Mouse (Mus musculus): Measurements from ENCODE around the gene Herpud1.
"Not testable (repeated sequence)": the region's sequence is repeated elsewhere in the genome, so short reads cannot be mapped to it uniquely, and the experiment has no call there.

The Herpud1 gene

DNA sequence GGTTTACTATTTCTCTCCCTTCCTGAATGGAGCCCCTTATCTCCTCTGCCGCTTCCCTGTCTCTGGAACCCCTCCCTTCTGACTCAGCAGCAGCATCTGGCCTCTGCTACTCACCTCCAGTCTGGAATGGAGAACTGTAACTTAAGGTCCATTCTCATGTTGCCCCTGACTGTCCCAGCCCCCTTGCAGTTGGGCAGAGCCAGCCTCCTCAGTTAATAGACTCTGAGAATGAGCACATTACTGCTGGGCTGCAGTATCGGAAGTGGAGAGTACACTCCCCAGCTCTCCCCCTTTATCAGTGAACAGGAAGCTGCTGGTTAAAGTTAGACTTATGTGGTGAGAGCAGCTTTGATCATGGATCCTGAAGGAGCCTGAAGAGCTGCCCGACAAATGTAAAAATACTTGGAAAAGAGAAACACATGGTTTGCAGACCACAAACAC, 10.7 kb upstream of the Herpud1 start:
- DNase-seq (ENCODE audit: low spot score): no peak

DNA sequence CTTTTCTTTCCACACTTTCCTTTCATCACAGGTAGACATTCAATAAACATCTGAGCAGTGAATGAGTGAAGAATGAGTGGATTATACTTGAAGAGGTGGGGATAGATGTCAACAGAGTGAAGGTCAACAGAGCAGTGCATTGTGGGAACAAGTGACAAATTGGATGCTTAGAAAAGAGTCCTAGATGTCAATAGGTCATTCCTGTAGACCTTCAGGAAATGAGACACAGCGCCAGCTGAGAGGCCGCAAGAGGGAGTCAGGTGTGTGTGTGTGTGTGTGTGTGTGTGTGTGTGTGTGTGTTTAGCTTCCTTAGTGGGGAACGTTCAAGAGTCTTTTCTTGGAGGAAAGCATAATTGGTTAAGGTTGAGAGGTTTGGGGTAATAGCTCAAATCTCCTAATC, 10.1 kb upstream of the Herpud1 start:
- DNase-seq (ENCODE audit: low spot score): no peak

DNA sequence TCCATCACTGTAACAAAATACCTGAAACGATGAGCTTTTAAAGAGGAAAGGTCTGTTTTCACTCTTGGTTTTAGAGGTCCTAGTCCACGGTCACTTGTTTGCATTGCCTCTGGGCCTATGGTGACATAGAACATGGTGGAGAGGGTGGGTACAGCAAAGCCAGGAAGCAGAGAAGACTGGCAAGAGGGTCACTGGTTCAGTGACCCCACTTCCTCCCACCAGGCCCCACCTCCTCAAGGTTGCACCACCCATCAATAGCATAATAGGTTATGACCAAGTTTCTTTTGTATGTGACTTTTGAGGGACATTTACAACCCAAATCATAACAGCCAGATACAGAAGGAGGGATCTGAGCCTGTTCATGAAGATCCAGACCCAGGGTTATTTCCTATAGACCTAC, 9.7 kb upstream of the Herpud1 start:
- DNase-seq (ENCODE audit: low spot score): no peak

DNA sequence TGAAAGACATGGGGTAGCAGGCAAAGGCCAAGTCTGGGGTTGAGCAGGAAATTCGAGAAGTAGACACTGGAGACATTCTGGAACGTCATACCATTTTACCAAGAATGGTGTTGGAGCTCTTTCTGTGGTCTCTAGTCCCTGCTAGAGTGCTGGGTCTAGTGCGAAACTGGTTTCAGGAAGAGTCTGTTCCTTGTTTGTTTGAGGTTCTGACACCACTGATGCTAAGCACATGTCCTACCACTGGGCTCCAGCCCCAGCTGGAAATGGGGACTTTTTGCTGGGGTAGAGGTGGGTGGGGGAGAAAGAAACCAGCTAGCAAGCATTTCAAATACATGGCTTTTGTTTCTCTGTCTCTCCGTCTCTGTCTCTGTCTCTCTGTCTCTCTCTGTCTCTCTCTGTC, 9.2 kb upstream of the Herpud1 start:
- peak; percentile 34 for DNase-seq (ENCODE audit: low spot score)

DNA sequence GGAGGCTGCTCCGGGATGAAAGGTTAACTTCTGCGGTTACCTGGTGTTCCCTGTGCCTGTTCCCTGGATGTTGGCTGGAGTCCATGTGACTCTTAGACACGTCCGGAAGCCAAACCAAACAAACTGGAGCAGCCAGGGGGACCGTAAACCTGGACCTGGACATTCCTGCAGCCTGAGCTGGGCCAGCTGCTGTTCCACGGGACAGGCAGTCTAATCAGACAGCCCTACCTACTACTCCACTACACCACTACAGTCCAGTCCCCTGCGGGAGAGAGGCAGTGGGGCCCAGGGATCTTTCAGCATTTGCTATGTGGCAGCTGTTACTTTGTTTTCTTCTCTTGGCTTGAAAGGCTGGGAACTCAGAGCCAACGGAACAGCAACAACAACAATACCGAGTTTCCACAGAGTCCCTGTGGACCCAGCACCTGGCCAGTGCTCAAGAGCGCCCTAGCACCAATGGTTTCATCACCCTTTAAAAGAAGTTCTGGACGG, 8.5 kb upstream of the Herpud1 start:
- DNase-seq (ENCODE audit: low spot score): no peak

DNA sequence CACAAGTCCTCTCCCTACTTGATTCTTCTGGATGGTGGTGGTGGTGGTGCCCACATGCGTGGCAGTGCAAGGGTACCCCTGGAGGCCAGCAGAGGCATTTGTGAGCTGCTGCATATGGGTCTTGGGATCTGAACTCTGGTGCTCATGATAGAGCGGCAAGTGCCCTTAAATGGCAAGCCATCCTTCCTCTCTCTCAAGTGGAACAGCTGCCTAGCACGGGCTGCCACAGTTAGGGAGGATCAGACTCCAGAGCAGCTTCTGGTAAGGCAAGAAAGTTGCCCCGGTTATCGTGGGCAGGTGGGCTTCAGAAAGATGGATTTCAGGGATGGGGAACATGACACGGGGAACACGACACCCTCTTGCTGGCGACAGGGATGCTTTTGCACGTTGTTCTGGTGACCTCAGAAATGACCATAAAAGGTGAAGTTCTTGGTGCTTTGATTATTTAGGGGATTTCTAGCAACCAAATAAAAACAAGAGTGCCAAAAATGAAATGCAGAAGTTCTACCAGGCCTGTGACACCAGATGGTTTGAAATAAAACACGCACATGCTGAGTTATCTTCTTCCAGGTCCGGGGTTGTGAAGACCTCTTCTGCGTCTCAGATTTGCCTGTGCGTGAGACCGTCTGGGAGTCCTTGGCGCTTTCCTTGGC, 7.3 kb upstream of the Herpud1 start:
- DNase-seq (ENCODE audit: low spot score): no peak

DNA sequence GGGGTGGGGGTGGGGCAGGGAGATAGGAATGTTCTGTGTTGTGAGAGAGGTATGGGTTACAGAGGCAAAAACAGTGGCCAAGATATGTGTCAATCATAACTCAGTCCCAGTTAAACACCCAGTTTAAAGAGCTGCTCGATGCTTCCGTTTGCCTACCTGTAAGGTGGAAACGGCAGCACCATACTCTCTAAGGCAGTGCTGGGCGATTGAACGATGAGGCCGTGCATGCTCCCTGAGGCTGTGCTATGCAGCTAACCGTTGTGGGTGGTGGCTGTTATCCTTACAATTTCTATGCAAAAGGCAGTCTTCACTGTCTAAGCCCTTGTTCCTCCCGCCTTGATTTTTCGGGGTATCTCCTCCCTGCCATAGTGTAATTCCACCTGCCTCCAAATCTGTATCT, 6.6 kb upstream of the Herpud1 start:
- no peak for DNase-seq (ENCODE audit: low spot score)

DNA sequence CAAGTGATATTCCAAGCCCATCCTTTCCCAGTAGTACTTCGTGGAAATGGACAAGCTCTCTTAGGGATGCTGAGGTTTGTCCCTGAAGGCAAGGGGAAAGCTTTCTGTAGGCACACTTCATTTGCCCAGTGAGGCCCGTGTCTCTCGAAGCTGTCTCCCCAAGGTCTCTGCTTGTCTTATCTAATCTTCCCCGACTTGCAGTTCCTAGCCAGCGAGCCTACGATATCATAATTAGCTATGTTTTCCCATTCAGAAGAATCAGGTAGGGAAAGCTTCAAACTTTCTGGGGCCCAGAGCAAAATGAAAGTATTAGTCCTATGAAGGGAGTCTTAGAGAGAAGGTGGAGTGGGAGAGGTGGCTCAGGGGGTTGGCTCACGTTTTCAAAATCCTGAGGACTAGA, 2.1 kb upstream of the Herpud1 start:
- no peak for DNase-seq (ENCODE audit: low spot score)

DNA sequence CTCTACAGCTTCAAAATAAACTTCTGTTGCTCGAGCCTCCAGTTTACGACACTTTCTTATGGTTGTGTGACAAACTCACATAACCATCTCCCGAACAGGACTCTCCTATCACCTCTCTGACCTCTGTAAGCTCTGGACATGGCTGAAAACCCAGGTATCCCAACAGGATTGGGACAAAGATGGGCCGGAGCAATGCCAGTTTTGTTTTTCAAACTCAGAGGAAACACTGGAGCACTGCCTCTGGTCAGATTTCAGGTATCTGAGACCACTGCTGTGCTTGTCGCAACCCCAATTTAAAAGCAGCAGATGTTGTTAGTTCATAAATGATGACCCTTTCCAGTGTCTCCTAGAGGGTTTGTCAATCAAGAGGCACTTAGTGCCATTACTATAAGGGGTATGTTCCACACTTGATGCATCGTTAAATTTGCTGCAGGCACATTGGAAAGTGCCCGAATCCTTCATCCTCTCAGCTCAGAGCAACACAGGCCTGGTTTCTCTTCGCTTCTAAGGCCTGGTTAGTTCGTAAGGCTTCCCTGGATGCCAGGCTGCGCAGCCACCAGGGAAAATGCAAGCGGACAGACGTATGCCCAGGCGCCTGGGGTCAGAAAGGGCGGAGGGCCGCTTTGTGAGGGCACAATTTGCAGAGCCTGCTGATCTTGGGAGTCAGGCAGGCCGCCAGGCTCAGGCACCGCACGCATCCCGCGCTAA, 578 bp upstream of the Herpud1 start:
- DNase-seq (ENCODE audit: low spot score): no peak

DNA sequence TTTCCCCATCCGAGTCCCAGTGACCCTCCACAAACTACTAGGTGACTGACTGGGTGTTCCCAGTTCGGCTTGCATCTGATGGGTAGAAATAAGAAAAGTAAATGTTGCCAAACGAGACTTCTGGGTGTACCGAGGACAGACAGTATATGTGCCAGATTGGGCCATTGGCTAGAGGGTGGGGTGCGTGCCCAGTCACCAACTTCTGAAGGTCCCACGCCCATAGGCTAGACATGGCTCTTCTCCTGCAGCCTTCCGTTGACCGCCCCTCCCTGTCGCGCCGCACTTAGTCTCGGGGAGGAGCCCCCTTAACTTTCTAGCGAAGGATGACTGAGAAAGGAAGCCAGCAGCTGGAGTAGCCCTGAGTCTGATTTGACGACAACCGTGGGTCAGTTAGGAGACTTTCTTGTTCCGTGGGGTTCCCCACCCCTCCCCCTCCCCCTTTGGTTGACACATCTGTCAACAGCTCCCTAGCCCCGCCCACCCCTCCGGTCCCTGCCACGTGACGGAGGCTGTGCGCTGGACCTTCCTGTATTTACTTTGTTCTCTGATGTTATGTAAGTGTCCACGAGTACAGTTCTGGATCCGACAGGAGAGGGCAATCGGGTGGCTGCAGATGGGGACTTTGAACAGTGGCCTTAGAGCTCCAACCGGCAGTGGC, 918 bp downstream of the Herpud1 start:
- DNase-seq (ENCODE audit: low spot score): peak; percentile 86

DNA sequence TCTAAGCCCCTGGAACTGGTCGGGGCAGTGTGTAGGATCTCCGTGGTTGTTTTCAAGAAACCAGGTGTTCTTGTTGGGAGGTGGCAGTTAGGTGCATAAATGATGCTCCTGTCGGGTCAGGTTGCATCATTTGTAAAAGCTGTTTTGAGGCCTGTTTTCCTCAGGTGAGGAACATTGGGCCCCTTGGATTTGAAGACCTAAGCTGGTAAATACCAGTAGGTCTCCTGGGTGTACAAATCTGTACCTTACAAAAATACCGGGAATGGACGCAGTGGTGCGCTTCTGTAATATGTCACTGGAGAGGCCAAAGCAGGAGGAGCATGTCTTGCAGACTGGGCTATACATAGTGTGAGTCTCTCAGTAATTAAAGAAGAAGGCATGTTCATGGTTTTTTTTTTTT, 1.5 kb downstream of the Herpud1 start:
- no peak for DNase-seq (ENCODE audit: low spot score)

DNA sequence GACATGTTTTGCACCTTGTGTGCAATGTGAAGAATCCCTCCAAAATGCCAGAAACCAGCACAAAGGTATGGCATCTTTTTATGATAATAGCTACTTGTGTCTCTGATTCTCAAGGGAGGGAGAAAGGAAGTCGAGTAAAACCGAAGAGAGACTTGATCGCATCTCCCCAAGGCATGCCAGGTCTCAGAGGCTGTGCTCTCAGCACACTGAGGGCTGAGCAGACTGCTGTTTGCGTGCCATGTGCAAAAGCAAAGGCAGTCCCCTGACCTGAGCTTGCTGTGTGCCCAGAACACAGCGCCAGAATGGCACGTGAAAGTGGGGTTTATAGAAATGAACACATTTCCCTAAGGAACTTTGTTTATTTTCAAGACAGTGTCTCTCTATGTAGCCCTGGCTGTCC, 3.3 kb downstream of the Herpud1 start:
- no peak for DNase-seq (ENCODE audit: low spot score)

DNA sequence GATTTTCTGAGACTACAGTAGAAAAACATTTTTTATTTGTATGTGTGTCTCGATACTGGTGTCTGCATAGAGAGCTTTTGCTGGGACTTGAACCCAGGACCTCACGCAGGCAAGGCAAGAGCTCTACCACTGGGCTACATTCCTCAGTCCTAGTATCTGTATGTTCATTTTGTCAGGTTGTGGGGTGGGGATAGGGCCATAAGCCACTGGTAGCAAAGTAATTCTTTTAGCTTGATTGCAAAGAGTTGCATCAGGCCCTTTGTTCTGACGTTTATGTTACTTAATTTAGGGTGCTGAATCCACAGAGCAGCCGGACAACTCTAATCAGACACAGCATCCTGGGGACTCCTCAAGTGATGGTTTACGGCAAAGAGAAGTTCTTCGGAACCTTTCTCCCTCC, 4.2 kb downstream of the Herpud1 start:
- no peak for DNase-seq (ENCODE audit: low spot score)

DNA sequence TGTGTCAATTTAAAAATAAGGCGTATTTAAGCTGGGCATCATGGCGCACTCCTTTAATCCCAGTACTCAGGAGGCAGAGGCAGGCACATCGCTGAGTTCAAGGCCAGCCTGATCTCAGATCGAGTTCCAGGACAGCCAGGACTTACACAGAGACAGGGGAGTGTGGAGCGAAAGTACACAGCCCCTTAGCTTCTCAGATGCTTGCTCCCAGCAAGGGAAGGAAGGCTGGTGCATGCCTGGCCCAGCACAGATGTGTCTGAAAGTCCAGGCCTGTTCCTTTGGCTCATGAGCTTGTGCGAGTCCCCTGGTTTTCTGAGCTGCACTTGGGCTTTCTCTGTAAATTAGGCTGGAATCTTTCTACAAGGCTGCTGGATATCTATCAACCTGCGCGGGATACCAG, 4.7 kb downstream of the Herpud1 start:
- no peak for DNase-seq (ENCODE audit: low spot score)

DNA sequence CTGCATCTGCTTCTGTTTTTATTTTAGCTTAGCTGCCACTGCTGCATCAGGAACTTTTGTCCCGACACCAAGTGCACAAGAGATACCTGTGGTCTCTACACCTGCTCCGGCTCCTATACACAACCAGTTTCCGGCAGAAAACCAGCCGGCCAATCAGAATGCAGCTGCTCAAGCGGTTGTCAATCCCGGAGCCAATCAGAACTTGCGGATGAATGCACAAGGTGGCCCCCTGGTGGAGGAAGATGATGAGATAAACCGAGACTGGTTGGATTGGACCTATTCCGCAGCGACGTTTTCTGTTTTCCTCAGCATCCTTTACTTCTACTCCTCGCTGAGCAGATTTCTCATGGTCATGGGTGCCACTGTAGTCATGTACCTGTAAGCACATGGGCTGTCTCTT, 5.9 kb downstream of the Herpud1 start:
- peak; percentile 56 for DNase-seq (ENCODE audit: low spot score)

DNA sequence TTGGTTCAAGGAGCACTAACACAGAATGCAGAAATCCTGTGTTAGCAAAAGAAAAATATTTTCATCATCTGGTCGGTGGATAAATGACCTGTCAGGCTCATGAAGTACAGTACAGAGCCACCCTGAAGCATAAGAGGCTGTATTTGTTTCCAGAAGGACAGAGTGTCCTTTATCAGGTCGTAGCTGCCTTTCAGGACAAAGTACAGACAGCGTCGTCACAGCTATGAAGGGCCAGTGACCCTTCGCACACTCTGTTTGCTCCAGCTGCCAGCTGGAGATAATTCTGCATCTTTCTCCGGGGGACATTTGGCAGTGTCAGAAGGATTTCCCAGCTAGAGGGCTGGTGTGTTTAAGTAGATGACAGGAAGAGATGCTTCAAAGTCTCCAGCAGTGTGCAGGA, 6.4 kb downstream of the Herpud1 start:
- no peak for DNase-seq (ENCODE audit: low spot score)

DNA sequence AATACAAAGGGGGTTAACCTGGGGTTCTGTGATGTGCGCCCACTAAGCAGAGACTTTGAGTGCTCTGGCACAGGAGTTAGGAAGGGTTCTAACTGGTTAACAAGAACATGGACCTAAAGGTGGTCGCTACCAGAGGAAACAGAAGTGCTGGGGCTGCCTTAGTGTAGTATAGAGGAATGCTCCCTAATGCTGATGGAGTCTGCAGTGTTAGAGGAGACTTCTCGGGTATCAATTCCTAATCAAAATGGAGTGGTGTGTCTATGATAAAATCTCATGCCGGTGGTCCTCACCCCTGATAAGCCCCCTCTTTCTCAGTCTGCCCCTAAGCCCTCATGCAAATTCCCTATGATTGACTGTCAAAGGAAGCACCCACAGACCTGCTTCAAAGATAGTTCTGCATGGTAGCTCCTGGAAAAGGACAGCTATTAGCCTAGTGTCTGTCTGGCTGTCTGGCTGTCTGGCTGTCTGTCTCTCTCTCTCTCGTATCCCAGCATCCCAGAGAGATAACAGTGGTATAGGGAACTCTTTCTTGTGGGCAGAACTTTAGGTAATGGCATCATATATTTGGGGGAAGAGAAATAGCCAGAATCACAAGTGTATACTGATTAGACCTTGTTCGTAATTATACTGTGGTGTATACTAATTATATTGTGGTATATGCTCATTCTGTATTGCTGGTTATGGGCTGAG, 9.8 kb downstream of the Herpud1 start:
- DNase-seq (ENCODE audit: low spot score): no peak

DNA sequence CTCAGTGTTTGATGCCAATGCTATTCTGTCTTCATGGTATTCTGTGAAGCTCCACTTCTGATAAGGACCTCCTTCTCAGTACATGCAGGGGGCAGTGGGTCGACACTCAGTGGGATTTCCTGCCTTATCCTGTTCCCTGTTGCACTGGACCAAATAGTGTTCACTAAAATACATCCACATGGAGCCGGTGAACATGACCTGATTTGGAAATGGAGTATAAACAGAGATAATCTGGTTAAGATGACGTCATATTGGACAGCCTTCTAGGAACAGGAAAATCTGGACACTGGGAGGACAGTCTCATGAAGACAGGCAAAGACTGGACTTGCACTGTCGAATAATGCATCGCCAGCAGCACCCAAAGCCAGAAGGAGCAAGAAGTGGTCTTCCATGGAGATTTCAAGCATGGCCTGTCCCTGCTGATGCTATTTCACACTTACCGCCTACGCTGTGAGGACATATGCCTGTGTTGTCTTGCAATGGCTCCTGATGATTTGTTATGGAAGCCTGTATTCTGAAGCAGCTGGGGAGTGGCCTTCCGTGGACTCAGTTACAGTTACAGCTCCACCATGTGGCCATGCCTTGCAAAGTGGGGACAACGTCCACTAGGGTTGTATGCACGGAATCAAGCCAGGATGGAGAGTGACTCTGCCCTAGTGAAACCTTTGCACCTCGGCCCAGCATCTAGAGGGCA, 10.9 kb downstream of the Herpud1 start:
- peak; percentile 59 for DNase-seq (ENCODE audit: low spot score)

DNA sequence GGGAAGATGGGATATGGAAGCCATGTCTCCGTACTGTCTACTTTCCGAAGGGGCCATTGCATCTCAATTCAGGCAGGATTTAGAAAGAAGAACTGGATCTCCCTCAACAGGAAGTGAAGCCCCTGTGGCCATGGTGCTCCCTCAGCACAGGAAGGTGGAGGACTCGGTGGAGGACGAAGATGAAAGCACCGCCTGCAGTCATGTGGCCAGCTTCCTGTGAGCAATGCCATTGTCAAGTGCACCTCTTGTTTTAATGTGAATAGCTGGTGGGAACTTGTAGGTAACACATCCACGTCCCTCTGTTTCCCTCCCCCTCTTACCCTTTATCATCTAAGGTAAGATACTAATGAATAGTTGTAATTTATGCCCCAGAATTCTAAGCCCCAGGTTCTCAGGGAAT, 12.3 kb downstream of the Herpud1 start:
- no peak for DNase-seq (ENCODE audit: low spot score)

DNA sequence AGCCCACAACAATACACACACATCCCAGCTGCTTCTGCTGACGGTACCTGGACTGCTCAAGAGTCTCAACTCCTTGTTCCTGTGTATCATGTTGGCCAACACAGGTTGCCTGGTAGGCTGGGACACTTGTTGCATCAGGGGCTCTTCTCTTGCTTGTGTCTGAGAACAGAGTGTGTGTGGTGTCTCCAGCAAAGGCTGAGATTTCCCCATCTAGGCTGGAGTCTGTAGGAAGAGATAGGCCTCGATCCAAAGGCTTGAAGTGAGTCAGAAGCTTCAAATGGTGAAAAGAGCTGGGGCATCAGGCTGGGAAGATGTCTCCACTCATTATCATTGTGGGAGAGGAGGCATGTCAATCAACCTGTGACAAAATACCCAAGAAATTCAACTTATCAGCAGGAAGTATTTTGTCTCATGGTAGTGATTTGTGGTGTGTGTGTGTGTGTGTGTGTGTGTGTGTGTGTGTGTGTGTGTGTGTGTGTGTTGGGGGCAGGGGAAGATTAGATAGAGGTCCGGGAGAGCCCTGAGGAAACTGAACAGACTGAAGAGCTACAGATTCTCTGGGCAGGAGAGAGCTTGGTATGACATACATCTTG, 13.2 kb downstream of the Herpud1 start:
- no peak for DNase-seq (ENCODE audit: low spot score)

DNA sequence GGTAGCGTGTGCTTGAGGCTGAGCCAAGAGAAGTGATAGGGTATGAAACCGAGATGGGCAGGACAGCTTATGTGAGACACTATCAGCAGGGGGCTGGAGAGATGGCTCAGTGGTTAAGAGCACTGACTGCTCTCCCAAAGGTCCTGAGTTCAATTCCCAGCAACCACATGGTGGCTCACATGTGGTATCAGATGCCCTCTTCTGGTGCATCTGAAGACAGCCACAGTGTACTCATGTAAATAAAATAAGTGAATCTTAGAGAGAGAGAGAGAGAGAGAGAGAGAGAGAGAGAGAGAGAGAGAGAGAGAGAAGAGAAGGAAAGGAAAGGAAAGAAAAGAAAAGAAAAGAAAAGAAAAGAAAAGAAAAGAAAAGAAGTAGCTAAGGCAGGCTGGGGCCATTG, 13.7 kb downstream of the Herpud1 start:
- DNase-seq (ENCODE audit: low spot score): not testable (repeated sequence)

Data from layer of hippocampus, adult 11-12 months (tissue).